Mouse (Mus musculus) kidney, postnatal 25 days (tissue): Measurements from ENCODE around the gene Sumo2.
"Not testable (repeated sequence)": the region's sequence is repeated elsewhere in the genome, so short reads cannot be mapped to it uniquely, and the experiment has no call there.

ENCODE experiments used
- DNase-seq, 2 experiments: peaks; one replicate each; pipeline ENCODE4 v3.0.0; 2021; ENCODE audit warnings: mixed read lengths in 2 of 2

Gene Sumo2

DNA sequence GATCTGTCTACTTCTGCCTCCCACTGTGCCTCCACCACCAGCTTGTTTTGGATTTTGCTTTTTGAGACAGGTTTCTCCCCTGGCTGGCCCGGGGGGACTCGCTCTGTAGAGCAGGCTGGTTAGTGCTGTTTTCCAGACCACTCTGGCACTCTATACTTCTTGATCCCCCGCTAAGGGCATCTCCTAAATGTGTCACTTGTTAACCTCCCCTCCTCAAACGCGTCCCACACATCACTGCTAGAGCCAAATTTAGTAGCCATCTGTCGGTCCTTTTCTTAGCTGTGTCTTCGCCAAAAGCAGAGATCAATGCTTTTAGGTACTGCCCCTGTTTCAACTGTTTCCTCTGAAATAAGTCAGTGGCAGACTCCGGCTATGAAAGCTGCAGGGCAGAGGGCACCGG, 17.4 kb downstream of the Sumo2 start:
- no peak for DNase-seq

DNA sequence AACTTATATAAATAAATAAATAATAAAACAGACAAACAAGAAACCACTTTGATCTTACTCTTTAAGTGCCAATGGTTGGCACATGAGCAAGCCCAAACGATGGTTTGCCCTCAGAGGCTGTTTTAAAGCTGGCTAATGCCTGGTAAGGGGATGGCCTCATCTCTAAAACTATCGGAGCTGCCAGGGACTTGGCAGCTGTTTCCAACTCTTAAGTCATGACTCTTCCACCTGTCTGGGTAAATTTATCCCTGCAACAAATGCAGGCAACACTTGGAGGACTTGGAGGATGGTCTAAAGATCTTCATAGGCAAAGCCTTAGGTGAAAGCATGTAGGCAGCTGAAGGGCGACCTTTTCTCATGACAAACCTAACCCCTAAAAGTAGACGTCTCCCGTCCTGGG, 19.1 kb downstream of the Sumo2 start:
- DNase-seq, result no peak

DNA sequence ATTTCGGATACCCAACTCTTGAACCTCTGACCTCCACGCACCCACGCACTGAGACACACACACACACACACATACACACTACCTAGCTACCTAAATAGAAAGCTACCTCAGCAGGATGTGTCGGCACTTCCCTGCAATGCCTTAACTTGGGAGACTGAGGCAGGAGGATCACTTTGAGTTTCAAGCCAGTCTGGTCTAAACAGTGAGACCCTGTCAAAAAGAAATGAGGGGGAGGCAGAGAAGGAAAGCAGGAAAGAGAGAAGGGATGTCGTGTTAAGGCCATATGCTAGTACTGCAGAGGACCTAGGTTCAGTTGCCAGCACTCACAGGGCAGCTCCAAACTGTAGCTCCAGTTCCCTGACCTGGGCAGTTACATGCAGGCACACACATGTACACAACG, 21.1 kb downstream of the Sumo2 start:
- no peak for DNase-seq

DNA sequence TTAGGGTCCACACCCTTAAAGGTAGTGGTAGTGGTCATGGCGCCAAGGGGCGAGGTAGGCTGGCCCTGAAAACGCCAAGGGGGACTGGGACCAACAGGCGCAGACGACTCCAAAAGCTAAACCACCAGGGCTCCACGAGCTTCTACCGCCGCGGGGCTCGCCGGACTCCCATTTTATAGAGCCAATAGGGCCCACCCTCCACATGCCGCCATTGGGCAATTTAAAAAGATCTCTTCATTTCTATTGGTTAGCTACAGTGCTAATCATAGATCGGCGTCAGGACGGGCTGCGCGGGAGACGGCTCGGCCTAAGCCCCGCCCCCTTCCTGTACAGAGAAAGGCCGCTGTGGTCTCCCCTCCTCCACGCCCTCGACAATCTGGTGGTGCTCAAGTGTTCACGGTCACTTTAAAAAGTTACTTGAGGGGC, 21.8 kb downstream of the Sumo2 start, which contains the start of gene Jpt1:
TSS of gene Jpt1 (minus strand) at position 150 of the 426 bp plus-strand sequence.
- peak; percentile 97 to 98 for DNase-seq

DNA sequence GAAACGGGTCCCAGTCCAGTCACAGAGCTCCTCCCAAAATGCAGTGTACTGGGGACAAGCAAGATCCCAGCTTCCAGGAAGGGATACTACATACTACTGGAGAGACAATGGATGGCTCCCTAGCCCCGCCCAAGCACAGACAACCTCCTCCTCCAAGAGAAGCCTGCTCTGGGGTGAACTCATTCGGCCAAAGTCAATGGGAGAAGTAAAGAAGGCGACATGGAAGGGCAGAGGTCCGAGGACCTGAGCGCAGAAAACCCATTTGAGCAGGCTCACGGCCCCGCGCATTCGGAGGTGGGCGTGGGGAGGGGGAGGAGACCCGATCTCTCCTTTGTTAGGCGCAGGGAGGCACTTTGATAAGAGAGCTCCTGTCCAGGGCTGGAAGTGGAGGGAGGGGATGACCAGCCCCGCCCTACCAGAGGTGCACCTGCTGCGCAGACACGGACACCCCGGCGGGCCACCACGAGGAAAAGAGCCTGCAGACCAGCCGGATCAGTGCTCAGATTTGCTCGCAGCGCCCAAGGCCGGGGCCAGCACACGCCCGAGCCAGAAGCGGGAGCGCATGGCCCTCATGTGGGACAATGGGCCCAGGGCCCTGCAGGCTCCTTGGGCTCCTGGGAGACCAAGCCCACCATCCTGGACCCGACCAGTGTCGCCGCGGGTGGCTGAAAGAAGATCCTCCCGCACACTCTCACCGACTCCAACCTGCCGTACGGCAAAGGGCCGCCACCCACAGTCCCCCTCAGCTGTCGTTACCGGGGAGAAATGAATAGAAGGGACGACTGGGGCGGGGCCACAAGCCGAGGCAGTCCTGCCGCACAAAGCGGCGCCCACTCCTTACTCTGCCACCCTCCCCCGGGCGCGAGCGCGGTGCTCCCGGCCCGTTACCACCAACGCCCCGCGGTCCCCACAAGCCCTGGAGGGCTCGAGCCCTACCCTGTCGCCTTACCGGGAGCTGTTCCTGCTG, 22.5 kb downstream of the Sumo2 start:
- DNase-seq, result peak; percentile 47 to 67

DNA sequence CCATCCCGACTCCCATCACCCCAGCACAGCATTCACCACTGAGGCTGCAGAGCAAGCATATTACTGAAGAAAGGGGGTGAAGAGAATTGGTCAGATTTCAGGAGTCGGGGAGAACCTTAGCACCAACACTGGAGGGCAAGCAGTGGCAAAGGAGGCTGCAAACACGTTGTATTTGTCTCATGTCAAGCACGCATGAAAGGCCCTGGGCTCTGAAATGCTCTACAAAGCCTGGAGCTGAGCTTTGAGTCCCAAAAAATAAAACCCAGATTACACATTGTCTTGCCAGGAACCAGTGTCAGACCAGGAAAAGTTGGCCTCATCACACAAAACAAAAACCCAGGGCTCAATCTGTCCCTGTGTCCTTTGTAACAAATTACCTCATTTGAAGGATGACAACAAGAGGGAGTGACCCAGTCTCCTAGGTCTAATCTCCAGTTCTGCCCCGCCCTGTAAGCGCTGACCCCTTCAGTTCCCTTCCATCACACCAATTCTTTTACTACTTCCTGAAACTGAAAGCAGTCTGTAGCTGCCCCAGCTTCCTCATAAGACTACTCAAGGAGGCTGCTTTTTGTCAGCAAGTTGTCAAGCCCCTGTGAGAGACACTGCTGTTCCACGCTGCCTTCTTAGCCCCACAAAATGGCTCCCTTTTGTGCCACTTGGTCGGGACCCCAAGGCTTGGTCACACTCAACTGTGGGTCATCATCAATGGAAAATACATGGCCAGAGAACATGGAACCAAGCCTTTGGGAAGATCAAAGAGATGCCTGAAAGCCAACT, 23.5 kb downstream of the Sumo2 start:
- DNase-seq, result peak in 1 of 2 experiments; percentile 42

DNA sequence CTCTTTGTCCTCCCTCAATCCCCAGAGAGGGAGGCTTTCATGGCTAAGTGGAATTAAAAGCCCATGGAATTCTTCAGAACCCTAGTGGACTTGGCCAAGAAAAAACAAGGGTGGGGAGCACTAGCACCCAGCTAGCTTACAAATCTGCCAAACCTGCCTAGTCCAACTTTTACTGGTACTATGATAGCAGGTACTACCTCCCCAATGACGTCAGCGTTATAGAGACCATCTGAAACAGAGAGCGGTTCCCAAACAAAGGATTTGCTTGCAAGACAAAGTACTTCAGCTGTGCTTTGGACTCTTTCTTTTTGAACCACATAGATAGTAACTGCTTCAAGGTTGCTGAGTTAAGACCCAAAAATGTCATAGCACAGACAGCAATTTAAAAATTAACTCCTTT, 24.1 kb downstream of the Sumo2 start:
- DNase-seq, result no peak

DNA sequence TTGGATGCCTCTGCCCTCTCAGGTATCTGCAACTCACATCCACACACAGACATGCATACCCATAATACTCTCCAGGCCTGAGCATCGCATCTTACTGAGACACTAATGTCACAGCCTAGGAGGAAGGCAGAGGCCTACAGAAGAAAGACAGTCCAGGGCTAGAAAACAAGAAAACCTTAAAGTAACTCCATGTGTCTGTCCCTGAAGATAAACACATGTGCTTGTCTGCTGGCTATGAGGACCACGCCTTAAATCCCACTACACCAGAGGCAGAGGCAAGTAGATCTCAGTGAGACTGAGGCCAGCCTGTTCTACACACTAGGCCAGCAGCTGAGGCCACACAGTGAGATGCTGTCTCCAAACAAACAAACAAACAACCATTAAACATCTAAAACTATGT, 25.0 kb downstream of the Sumo2 start:
- no peak for DNase-seq

DNA sequence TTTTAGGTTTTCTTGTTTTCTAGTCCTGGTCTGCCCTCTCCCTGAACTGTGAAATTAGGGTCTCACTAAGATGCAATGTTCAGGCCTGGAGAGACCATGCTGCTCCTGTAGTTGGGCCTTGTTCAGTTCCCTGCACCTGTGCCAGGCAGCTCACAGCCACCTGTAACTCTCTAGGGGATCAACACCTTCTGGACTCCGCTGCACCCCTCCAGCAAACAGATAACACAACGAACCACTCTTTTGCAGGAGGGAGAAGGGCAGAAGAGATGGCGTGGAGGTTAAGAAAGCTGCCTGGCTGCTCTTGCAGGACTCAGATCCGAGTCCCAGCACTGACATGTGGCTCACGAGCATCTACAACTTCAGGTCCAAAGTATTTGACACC, 25.6 kb downstream of the Sumo2 start:
- DNase-seq, result no peak

DNA sequence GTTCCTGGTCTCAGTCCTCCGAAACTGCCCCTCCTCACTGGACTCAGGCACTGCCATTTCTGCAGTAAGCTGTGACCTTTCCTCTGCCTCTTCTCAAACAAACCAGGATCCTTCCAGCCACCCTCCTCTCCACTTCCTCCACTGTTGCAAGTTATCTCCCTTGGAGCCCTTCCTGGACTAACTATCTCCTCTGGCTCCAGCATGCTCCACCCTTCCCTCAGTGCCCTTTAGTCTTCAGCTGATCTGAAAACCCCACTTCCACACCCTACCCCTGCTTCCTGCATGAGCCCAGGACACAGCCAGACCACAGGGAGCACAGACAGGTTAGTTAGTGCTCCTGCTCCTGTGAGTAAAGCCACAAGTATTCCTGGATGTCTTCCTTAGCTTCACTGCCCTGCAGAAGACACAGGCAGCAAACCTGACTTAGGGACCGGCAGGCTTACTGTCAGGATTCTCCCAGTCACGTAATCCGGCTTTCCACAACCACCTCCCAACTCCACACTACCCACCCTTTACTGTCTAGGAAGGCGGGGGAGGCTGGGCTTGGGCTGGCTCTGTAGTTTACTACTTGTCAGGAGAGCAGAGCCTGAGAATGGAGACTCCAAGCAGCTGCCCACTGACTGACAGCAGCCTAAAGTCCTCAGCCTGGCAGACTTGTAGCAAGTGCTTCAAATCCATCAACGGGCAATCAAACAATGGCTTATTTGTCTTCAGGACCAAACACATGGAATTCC, 26.1 kb downstream of the Sumo2 start:
- no peak for DNase-seq

DNA sequence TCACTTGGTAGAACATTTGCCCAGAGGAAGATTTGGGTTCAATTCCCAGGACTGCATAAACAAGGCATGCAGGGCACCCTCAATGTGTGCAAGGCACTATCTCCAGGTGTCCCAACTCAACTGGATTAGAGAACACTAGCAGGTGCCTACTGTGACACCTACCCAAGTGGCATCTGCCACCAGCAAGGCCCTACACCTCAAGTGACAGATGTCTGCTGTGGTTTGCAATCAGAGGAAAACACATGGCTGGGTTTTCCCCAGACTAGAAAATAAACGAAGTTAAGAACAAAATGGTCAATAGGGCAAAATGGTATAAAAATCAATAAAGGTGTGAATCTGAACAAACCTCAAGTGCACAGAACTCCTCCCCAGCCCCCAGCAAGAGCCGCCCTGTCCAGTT, 28.0 kb downstream of the Sumo2 start:
- DNase-seq, result no peak

DNA sequence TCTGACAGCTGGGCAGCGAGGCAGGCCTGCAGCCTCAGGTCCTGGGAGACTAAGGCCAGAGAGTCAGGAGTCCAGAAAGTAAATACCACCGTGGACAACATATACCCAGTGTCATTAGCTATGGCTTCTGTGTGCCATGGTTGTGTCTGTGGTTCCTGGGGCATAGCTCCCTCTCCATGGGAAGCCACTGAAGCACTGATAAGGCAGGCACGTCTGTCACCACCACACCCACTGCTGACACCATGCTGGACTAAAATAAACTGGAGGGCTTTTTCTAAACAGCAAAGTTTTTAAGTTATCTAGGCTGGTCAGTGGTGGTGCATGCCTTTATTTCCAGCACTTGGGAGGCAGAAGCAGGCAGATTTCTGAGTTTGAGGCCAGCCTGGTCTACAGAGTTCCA, 29.5 kb downstream of the Sumo2 start:
- no peak for DNase-seq

DNA sequence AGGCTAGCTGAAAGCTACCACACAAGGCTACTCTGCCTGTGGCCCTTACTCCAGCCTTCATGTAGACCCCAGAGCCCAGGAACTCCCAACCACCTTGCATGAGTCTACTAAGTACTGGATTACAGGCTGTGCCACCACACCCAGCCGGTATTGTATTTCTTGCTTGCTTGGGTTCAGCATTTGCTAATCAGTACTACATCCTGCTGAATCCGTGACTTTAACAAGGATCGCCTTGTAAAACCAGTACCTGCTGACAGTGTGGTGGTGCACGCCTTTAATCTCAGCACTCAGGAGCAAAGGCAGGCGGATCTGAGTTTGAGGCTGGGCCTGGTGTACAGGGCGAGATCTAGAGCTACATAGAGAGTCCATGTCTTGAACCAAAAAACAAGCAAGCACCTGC, 33.4 kb downstream of the Sumo2 start:
- no peak for DNase-seq

DNA sequence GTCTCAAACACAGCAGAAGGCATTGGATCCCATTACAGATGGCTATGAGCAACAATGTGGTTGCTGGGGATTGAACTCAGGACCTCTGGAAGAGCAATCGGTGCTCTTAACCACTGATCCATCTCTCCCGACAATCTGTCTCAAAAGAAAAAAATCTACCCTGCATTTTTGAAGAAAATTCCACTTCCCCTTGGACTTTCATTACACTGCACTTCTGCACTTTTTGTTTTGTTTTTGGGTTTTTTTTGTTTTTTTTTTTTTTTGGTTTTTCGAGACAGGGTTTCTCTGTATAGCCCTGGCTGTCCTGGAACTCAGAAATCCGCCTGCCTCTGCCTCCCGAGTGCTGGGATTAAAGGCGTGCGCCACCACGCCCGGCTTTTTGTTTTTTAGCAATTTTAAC, 39.5 kb downstream of the Sumo2 start:
- DNase-seq, result not testable (repeated sequence)

DNA sequence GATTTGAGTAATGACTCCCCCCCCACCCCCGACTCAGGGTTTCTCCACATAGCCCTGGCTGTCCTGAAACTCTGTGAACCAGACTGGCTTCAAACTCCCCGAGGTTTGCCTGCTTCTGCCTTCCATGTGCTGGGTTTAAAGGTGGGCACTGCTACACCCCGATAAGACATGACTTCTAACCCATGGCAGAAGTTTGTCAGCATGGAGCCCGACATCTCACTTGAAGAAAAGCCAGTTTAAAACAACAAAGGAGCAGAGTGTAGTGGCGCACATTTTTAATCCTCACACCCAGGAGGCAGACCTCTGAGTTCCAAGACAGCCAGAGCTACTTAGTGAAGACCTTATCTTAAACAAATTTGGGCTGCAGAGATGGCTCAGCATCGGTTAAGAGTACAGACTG, 43.7 kb downstream of the Sumo2 start:
- no peak for DNase-seq

DNA sequence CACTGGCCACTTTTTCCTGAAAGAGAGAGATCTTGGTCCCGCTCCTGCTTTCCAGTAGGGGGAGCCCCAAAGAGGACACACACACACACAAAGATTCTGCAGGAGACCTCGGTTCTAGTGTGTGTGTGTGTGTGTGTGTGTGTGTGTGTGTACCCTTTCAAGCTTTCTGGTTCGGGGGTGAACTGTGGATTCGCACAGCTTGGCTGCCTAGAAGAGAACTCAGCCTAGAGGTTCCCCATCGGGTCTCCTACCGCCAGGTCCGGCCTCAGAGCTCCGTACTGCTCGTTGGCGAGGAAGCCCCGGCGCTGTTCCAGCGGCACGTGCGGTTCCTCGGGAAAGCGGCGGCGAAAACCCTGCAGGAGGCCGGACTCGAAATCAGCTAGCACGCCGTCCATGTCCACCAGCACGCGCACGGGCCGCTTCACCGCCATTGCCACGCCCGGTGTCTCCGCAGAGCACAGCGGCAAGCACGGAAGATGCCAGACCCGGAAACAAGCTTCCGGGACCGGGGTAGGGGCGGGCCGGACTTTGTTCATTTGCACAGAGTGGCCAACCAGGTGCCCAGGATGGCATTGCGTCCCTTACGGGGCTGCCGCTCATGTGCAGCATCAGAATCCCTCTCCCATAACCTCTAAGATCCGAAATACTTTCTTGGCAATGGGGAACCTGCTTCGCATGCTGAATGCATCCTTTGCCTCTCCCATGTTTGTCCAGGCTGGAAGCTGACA, 44.6 kb downstream of the Sumo2 start, which contains the start of gene Nt5c:
TSS of gene Nt5c (minus strand) at position 507 of the 728 bp plus-strand sequence.
- DNase-seq, result peak; percentile 84 to 93

DNA sequence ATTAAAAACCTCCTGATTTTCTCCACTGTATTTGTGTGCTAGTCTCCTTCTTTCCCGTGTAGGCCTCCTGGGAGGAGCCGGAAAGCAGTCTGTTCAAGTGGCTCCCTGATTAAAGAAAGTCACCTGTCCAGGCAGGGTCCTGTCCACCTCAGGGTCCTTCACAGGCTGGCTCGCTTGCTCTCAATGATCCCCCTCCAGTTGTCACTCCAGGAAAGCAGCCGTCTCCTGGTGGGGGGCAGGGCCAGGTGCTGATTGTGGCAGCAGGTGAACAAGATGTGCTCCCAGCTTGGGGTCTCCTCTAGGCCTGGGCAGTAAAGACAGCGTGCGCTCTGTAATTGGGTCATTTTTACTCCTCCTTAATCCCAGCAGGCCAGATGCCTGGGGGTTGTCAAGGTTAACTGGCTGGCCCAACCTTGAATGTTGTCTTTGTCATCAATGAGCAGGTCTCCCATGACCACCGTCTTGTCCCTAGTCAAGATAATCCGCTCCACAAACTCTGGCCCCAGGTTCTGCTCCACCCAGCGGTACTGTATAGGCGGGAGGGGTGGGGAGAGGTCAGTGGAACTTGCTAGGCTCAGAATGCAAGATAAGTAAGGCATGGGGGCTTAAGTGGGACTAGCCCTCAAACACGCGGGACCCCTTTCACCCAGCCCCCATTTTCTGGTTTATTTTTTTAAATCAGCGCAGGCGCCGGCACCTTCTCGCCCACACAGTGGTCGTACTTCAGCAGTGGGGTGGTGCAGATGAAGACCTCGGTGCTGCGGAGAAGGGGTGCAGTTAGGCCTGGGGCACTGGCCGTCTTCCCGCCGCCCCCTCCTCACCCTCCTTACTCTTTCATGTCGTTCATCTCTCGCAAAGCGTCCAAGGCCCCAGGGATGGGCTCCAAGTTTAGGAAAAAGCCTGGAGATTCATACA, 45.4 kb downstream of the Sumo2 start:
- no peak for DNase-seq

DNA sequence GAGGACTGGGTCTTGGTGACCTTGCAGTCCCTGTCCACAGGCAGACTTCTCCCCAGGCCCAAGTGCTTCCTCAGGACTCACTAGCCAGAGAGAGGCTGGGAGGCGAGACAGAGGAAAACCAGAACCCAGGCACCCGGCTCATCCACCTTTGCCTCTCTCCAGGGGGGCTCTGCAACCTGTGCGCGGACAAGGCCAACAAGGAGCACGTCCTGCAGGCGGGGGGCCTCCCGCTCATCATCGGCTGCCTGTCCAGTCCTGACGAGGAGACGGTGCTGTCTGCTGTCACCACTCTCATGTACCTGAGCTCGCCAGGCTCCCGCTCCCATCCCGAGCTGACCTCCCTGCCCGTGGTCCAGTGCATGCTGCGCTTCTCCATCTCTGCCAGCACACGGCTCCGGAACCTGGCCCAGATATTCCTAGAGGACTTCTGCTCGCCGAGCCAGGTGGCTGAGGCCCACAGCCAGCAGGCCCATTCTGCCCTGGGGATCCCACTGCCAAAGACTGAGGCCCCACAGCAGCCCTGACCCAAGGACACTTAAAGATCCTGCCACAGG, 47.4 kb downstream of the Sumo2 start:
- no peak for DNase-seq

DNA sequence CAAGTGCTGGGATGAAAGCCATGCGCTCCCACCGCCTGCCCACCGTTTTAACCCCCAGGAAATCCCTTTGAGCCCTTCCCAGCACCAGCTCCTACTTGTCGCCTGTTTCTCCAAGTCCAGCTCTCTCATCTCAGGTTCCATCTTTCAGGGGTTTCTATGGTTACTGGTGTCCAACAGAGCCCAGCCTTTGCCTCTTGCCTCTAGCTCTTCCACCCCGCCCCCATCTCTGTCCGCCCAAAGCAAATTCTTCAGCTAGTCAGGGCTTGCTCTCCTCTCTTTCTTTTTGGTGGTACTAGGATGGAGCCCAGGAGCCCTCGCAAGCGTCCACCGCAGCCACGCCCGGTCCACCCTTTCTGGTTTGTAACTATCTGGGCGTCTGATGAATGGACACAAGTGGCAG, 50.9 kb downstream of the Sumo2 start:
- DNase-seq, result no peak

DNA sequence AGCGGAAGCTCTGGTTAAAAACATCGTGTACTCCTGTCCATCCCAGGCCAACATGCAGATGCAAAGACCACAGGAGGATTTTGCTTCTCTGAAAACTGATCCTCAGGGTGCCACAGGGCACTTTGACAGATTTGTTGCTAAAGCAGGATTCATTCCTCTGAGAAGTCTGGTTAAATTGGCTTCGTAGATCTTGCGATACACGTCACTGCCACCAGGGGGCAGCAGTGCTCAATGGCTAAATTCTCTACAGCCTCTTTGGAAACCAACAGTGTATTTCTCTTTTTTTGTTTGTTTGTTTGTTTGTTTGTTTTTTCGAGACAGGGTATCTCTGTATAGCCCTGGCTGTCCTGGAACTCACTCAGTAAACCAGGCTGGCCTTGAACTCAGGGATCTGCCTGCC, 52.4 kb downstream of the Sumo2 start:
- peak; percentile 69 to 76 for DNase-seq

DNA sequence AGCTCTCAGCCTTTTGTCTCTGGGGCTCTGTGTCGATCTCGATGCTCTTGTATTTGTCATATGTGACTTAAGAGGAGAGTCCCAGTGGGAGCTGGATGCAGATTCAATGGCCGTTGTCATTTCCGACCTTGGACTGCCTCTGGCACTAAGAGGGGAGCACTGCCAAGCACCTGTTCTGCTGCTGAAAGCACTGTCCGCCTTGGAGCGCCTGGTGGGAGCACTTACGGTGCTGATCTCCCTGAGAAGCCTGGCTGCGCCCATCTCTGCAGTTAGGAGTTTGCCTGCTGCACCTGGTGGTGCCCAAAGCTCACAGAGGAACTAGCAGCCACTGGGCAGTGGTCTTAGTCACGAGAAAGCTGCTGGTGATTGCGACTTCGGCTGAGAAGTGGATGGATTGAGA, 52.8 kb downstream of the Sumo2 start:
- DNase-seq, result no peak
